Comparison of ENCODE assay signal across 8 mouse cellular contexts in the genomic region with DNA sequence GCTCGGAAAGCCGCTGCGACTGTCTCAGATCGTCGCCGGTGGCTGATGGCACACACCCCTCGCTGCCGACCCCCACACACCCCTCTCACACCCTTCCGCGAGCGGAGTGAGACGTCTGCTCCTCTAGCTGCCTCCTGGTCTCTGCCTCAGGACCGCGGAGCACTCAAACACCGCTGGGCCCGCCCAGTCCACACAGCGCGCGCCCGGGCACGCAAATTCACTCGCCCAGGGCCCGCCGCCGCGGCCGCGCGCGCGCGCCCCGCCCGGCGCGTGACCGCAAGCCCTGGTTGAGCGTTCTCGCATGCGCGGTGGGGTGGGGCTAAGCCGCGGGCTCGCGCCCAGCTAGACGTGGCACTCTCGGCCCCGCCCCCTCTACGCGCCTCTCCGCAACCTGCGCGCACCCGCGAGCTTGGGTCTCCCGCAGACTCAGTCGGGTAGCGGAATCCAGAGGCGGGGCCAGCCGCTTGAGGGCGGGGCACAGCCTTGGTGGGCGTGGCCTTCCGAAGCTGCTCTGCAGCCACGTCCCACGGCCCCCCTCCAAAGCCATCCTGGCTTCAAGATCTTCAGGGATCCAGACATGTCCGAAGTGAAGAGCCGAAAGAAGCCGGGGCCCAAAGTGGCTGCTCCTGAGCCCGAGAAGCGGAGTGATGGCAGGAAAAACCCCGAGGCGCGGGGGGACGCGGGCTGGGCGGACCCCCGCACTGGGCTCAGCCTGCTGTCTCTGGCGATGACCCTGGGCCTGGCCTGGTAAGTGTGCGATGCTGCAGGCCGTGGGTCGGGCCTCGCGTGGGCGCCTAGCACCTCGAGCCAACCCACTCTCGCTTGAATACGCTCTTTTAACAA. TPM values are rescaled to one million over a fixed set of nuclear protein-coding genes. Genes with fewer than 3 reads are reported as not detected.
DNase-seq lines count a peak whose midpoint lies in the region; ATAC-seq and TF ChIP-seq lines count a peak whose summit lies in the region.

Apaf1 (minus strand) TSS at position 221 of the 843 bp plus-strand sequence.
Ikbip (plus strand) TSS at position 391 of the 843 bp plus-strand sequence.

- H3K4me2 ChIP-seq in embryonic facial prominence, embryonic 13.5 days, result peak within 1 kb of the TSS; percentile 70
- H3K4me2 ChIP-seq in limb, embryonic 12.5 days, result peak within 1 kb of the TSS; percentile 72
- peak within 1 kb of the TSS; percentile 77 for H3K4me2 ChIP-seq in midbrain, embryonic 15.5 days

- ATAC-seq in embryonic facial prominence, embryonic 13.5 days (ENCODE audit: insufficient number of reproducible peaks, insufficient read depth, low FRiP score, low TSS enrichment, low read depth), result peak; percentile 94
- ATAC-seq in limb, embryonic 12.5 days (ENCODE audit: insufficient number of reproducible peaks, insufficient read depth, low FRiP score, low TSS enrichment, low read depth), result peak; percentile 95
- peak; percentile 96 for ATAC-seq in midbrain, embryonic 15.5 days (replicated peaks)

- TF ChIP-seq POLR2A in kidney, adult 2 months (IDR thresholded peaks at IDR 0.05; ENCODE audit: low read depth, low read length), result peak; percentile 21
- peak; percentile 84; the same call in 1 of the 2 replicates for TF ChIP-seq POLR2A in spleen, adult 2 months (IDR thresholded peaks at IDR 0.05; ENCODE audit: low read depth, low read length)

- peak; percentile 100 for DNase-seq in 3134 (ENCODE audit: extremely low read depth, insufficient read length, low spot score)
- DNase-seq in adrenal gland, postnatal 36 days, result peak; percentile 100
- peak; percentile 100 for DNase-seq in heart, adult 18-20 months
- DNase-seq in kidney, adult 2 months, result peak; percentile 100
- DNase-seq in spleen, adult 2 months (ENCODE audit: low read depth in 1 of 2, low spot score in 2 of 2), result peak; percentile 95 to 100

- peaks cover 13% of the 10 kb centered on the region for H3K36me3 ChIP-seq in embryonic facial prominence, embryonic 13.5 days
- no peaks in the 10 kb centered on the region for H3K36me3 ChIP-seq in kidney, adult 2 months (ENCODE audit: control insufficient read depth, insufficient read depth, low read length)
- peaks cover 17% of the 10 kb centered on the region; the same call in 1 of the 2 replicates for H3K36me3 ChIP-seq in limb, embryonic 12.5 days
- H3K36me3 ChIP-seq in midbrain, embryonic 15.5 days (replicated peaks), result 0 out of 2 replicates have a peak, but pooled peaks cover under 1% of the 10 kb centered on the region
- H3K36me3 ChIP-seq in spleen, adult 2 months (ENCODE audit: control insufficient read depth, insufficient read depth, low read length), result no peaks in the 10 kb centered on the region; the same call in 1 of the 2 replicates

- H3K27me3 ChIP-seq in embryonic facial prominence, embryonic 13.5 days, result no peaks in the 10 kb centered on the region
- no peaks in the 10 kb centered on the region for H3K27me3 ChIP-seq in kidney, adult 2 months (replicated peaks; ENCODE audit: control insufficient read depth, insufficient read depth, low read length)
- no peaks in the 10 kb centered on the region for H3K27me3 ChIP-seq in limb, embryonic 12.5 days
- H3K27me3 ChIP-seq in midbrain, embryonic 15.5 days (replicated peaks), result no peaks in the 10 kb centered on the region
- H3K27me3 ChIP-seq in spleen, adult 2 months (ENCODE audit: control insufficient read depth, insufficient read depth, low read length), result no peaks in the 10 kb centered on the region

- peak within 1 kb of the TSS; percentile 91 for H3K9ac ChIP-seq in embryonic facial prominence, embryonic 13.5 days
- peak within 1 kb of the TSS; percentile 89 for H3K9ac ChIP-seq in limb, embryonic 12.5 days (replicated peaks)
- H3K9ac ChIP-seq in midbrain, embryonic 15.5 days, result peak within 1 kb of the TSS; percentile 92

- H3K9me3 ChIP-seq in embryonic facial prominence, embryonic 13.5 days, result no peaks in the 10 kb centered on the region
- no peaks in the 10 kb centered on the region for H3K9me3 ChIP-seq in limb, embryonic 12.5 days
- H3K9me3 ChIP-seq in midbrain, embryonic 15.5 days, result no peaks in the 10 kb centered on the region

- under 1% methylated on average over 83 of the region's 87 CpGs for WGBS in embryonic facial prominence, embryonic 13.5 days
- WGBS in kidney, adult 2 months, result 1% methylated on average over 86 of the region's 87 CpGs
- WGBS in limb, embryonic 12.5 days, result under 1% methylated on average over 87 of the region's 87 CpGs
- WGBS in midbrain, embryonic 15.5 days, result under 1% methylated on average over 87 of the region's 87 CpGs
- WGBS in spleen, adult 2 months, result 1% methylated on average over 71 of the region's 87 CpGs

- peak within 1 kb of the TSS; percentile 87 for H3K4me3 ChIP-seq in embryonic facial prominence, embryonic 13.5 days
- peak within 1 kb of the TSS; percentile 92 for H3K4me3 ChIP-seq in kidney, adult 2 months (ENCODE audit: insufficient read depth, low read depth, low read length)
- H3K4me3 ChIP-seq in limb, embryonic 12.5 days (replicated peaks), result peak within 1 kb of the TSS; percentile 90
- H3K4me3 ChIP-seq in midbrain, embryonic 15.5 days, result peak within 1 kb of the TSS; percentile 97
- H3K4me3 ChIP-seq in spleen, adult 2 months (ENCODE audit: extremely low read depth, insufficient read depth, insufficient read length), result peak within 1 kb of the TSS; percentile 98

- H3K27ac ChIP-seq in embryonic facial prominence, embryonic 13.5 days, result peak within 1 kb of the TSS; percentile 82
- peak within 1 kb of the TSS; percentile 47 for H3K27ac ChIP-seq in kidney, adult 2 months (ENCODE audit: insufficient read depth, low read depth, low read length)
- peak within 1 kb of the TSS; percentile 90 for H3K27ac ChIP-seq in limb, embryonic 12.5 days
- peak within 1 kb of the TSS; percentile 91 for H3K27ac ChIP-seq in midbrain, embryonic 15.5 days
- peak within 1 kb of the TSS; percentile 81 for H3K27ac ChIP-seq in spleen, adult 2 months (ENCODE audit: insufficient read depth, low read length)

- peaks cover 7% of the 10 kb centered on the region; the same call in 1 of the 2 replicates for H3K4me1 ChIP-seq in embryonic facial prominence, embryonic 13.5 days
- H3K4me1 ChIP-seq in kidney, adult 2 months (ENCODE audit: control insufficient read depth, insufficient read depth, low read length), result no peaks in the 10 kb centered on the region
- peaks cover 11% of the 10 kb centered on the region for H3K4me1 ChIP-seq in limb, embryonic 12.5 days (replicated peaks)
- H3K4me1 ChIP-seq in midbrain, embryonic 15.5 days, result peaks cover 16% of the 10 kb centered on the region
- H3K4me1 ChIP-seq in spleen, adult 2 months (ENCODE audit: control insufficient read depth, insufficient read depth, insufficient read length), result no peaks in the 10 kb centered on the region

- TF ChIP-seq CTCF in kidney, adult 2 months (conservative IDR thresholded peaks at IDR 0.05; ENCODE audit: insufficient read depth, insufficient read length, low read depth, low read length), result no peak
- no peak for TF ChIP-seq CTCF in spleen, adult 2 months (IDR thresholded peaks at IDR 0.05; ENCODE audit: extremely low read depth, insufficient read depth, insufficient read length, insufficient replicate concordance)

RNA-seq across cellular contexts. Expression of gene Apaf1, which starts in this region (rescaled TPM):
- total RNA-seq in adrenal gland, postnatal 36 days (2021), result 10 to 100 TPM in 1 of 2 experiments, 1 to 10 TPM in 1; 8.2 to 10.3 TPM
- polyA plus RNA-seq in embryonic facial prominence, embryonic 13.5 days (2015; fragmentation: Nextera tagmentation; extraction: Ambion mirVana), result 24.6 and 25.7 TPM in 2 replicates
- total RNA-seq in heart, adult 18-20 months (2021), result 1 to 10 TPM; 5.6 to 6.5 TPM
- 3.1 and 4.4 TPM in 2 replicates for polyA plus RNA-seq in kidney, adult 2 months (2012; rRNA removed)
- 34.6 and 34.8 TPM in 2 replicates for polyA plus RNA-seq in limb, embryonic 12.5 days (2016; fragmentation: Nextera tagmentation; extraction: Ambion mirVana)
- polyA plus RNA-seq in midbrain, embryonic 15.5 days (2015; fragmentation: Nextera tagmentation; extraction: Ambion mirVana), result 21.4 and 24.7 TPM in 2 replicates
- polyA plus RNA-seq in spleen, adult 2 months (2012; rRNA removed), result 6.5 and 7.0 TPM in 2 replicates

RNA-seq across cellular contexts. Expression of gene Ikbip, which starts in this region (rescaled TPM):
- 10 to 100 TPM; 32.0 to 36.9 TPM for total RNA-seq in adrenal gland, postnatal 36 days (2021)
- 57.5 and 71.1 TPM in 2 replicates for polyA plus RNA-seq in embryonic facial prominence, embryonic 13.5 days (2015; fragmentation: Nextera tagmentation; extraction: Ambion mirVana)
- total RNA-seq in heart, adult 18-20 months (2021), result 10 to 100 TPM; 18.4 to 20.9 TPM
- polyA plus RNA-seq in kidney, adult 2 months (2012; rRNA removed), result 3.4 and 5.7 TPM in 2 replicates
- 43.4 and 44.0 TPM in 2 replicates for polyA plus RNA-seq in limb, embryonic 12.5 days (2016; fragmentation: Nextera tagmentation; extraction: Ambion mirVana)
- 17.6 and 17.7 TPM in 2 replicates for polyA plus RNA-seq in midbrain, embryonic 15.5 days (2015; fragmentation: Nextera tagmentation; extraction: Ambion mirVana)
- 0.55 and 1.2 TPM in 2 replicates for polyA plus RNA-seq in spleen, adult 2 months (2012; rRNA removed)

Comparison
In these comparisons a context has a peak if more than half of its experiments do, and no peak if none do; other contexts are left out.
1. Peak in every context shown above with its lines: DNase-seq, ATAC-seq, H3K4me3 ChIP-seq and H3K27ac ChIP-seq.